Mouse (Mus musculus) erythroblast, embryonic 14.5 days (primary cell): Measurements from ENCODE around the gene Ehhadh.

Experiments
- GATA1 ChIP-seq: IDR thresholded peaks from 2 replicates; pipeline ENCODE4 v1.6.1; 2012; ENCODE audit warnings: low read length, inconsistent platforms, mixed read lengths
- TAL1 ChIP-seq: IDR thresholded peaks from 3 replicates; pipeline ENCODE4 v1.6.1; 2012; ENCODE audit warnings: low read length, inconsistent platforms, mixed read lengths

- TF ChIP-seq TAL1 (no peak), GATA1 (no peak)
Observed at GRCm38 (mm10) chr16:21814861-21815668, 27.5 kb upstream of the Ehhadh start.
